Mouse (Mus musculus) forebrain, embryonic 12.5 days (tissue): ENCODE measurements around the gene Gpr18. TPM values are rescaled to one million over a fixed set of nuclear protein-coding genes. Genes with fewer than 3 reads are reported as not detected.

Experiments
- ATAC-seq: fragments of 200-750 bp; cut with Nextera tagmentation; 2 replicates; pipeline ENCODE4 v1.8.0; 2017; ENCODE audit warnings: moderate TSS enrichment; ENCODE audit not compliant: low FRiP score
- H3K27ac ChIP-seq: fragments of 300-500 bp; sonication (generic); 2 replicates; pipeline ENCODE4 v1.5.1; 2016; ENCODE audit warnings: mild to moderate bottlenecking
- H3K27me3 ChIP-seq: fragments of 300-500 bp; sonication (generic); 2 replicates; pipeline ENCODE4 v1.6.1; 2016; ENCODE audit warnings: mild to moderate bottlenecking
- H3K36me3 ChIP-seq: fragments of 300-500 bp; sonication (generic); replicated peaks from 2 replicates; pipeline ENCODE4 v1.6.1; 2016; ENCODE audit warnings: mild to moderate bottlenecking
- H3K4me1 ChIP-seq: fragments of 300-500 bp; sonication (generic); 2 replicates; pipeline ENCODE4 v1.6.1; 2016
- H3K4me2 ChIP-seq: fragments of 300-500 bp; sonication (generic); 2 replicates; pipeline ENCODE4 v1.6.1; 2016; ENCODE audit warnings: mild to moderate bottlenecking, moderate library complexity
- H3K4me3 ChIP-seq: fragments of 300-500 bp; sonication (generic); replicated peaks from 2 replicates; pipeline ENCODE4 v1.5.1; 2016; ENCODE audit warnings: mild to moderate bottlenecking
- H3K9ac ChIP-seq: fragments of 300-500 bp; sonication (generic); 2 replicates; pipeline ENCODE4 v1.6.1; 2016; ENCODE audit warnings: mild to moderate bottlenecking
- H3K9me3 ChIP-seq: fragments of 300-500 bp; sonication (generic); 2 replicates; pipeline ENCODE4 v1.6.1; 2016
- WGBS: fragments of 180-500 bp; shearing (Covaris S2); methylation state at CpG from one replicate; pipeline ENCODE4 v1.1.7; 2016; 5-methylcytosine and 5-hydroxymethylcytosine counted together
- polyA plus RNA-seq: library from polyadenylated mRNA; unstranded; fragments of >200 nt; fragmentation: Nextera tagmentation; extraction: Ambion mirVana; gene quantifications from 2 replicates; pipeline ENCODE4 v1.2.1, GENCODE M21; 2016

Gpr18 gene
- polyA plus RNA-seq, 1 experiment from 2014 or later, result 0.20 TPM

- 93% methylated on average over 3 of the region's 3 CpGs for WGBS
- H3K4me2 ChIP-seq, result no peak overlapping the region
- ATAC-seq, result no peak
These were observed 42.6 kb upstream of the Gpr18 start for GRCm38 (mm10) chr14:121958041-121958750.

GRCm38 (mm10) chr14:121957176-121957871 lies 41.7 kb upstream of the Gpr18 start:
- no peak overlapping the region for H3K4me2 ChIP-seq
- no peak overlapping the region for H3K27ac ChIP-seq
- H3K27me3 ChIP-seq, result no peaks in the 10 kb centered on the region
- H3K4me1 ChIP-seq, result no peaks in the 10 kb centered on the region
- ATAC-seq, result no peak
- WGBS, result 96% methylated on average over 10 of the region's 10 CpGs
- H3K9me3 ChIP-seq, result no peaks in the 10 kb centered on the region
- no peak overlapping the region for H3K4me3 ChIP-seq
- H3K36me3 ChIP-seq, result no peaks in the 10 kb centered on the region; the same call in 1 of the 2 replicates
- no peak overlapping the region for H3K9ac ChIP-seq

More at GRCm38 (mm10) chr14:121958041-121958750, 42.6 kb upstream of the Gpr18 start:
- H3K27ac ChIP-seq, result no peak overlapping the region
- H3K9ac ChIP-seq, result no peak overlapping the region
- no peaks in the 10 kb centered on the region; the same call in 1 of the 2 replicates for H3K36me3 ChIP-seq
- no peak overlapping the region for H3K4me3 ChIP-seq
- no peaks in the 10 kb centered on the region for H3K9me3 ChIP-seq
- no peaks in the 10 kb centered on the region for H3K4me1 ChIP-seq
- no peaks in the 10 kb centered on the region for H3K27me3 ChIP-seq

GRCm38 (mm10) chr14:121956291-121956690 lies 40.7 kb upstream of the Gpr18 start:
- WGBS, result 89% methylated on average over 5 of the region's 5 CpGs
- no peak overlapping the region for H3K4me3 ChIP-seq
- no peak overlapping the region for H3K4me2 ChIP-seq
- H3K4me1 ChIP-seq, result no peaks in the 10 kb centered on the region
- no peaks in the 10 kb centered on the region for H3K27me3 ChIP-seq
- H3K9ac ChIP-seq, result no peak overlapping the region
- H3K27ac ChIP-seq, result no peak overlapping the region
- H3K36me3 ChIP-seq, result no peaks in the 10 kb centered on the region; the same call in 1 of the 2 replicates
- ATAC-seq, result no peak
- H3K9me3 ChIP-seq, result no peaks in the 10 kb centered on the region

GRCm38 (mm10) chr14:121955176-121955795 lies 39.7 kb upstream of the Gpr18 start:
- no peaks in the 10 kb centered on the region for H3K4me1 ChIP-seq
- no peaks in the 10 kb centered on the region; the same call in 1 of the 2 replicates for H3K36me3 ChIP-seq
- no peak overlapping the region for H3K4me3 ChIP-seq
- no peak overlapping the region for H3K9ac ChIP-seq
- no peaks in the 10 kb centered on the region for H3K27me3 ChIP-seq
- H3K9me3 ChIP-seq, result no peaks in the 10 kb centered on the region
- ATAC-seq, result no peak
- WGBS, result 91% methylated on average over 5 of the region's 5 CpGs
- no peak overlapping the region for H3K27ac ChIP-seq
- no peak overlapping the region for H3K4me2 ChIP-seq

DNA sequence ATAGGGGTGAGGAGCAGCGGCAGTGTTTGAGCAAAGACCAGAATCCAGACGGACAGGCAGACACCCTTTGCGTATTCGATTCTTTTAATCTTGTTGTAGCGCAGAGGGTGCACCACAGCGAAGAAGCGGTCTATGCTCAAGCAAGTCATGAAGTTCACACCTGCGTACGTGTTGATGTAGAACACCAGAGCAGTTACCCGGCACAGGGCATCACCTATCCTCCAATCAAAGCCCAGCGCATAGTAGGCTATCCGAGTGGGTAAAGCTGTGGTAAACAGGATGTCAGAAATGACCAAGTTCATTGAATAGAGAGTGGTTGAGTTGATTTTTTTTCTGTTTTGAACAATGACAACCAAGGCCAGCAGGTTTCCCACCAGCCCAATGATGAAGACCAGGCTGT lies 39.0 kb upstream of the Gpr18 start:
- 96% methylated on average over 12 of the region's 12 CpGs for WGBS
- no peak overlapping the region for H3K9ac ChIP-seq
- H3K9me3 ChIP-seq, result no peaks in the 10 kb centered on the region
- no peak for ATAC-seq
- H3K36me3 ChIP-seq, result no peaks in the 10 kb centered on the region; the same call in 1 of the 2 replicates
- no peaks in the 10 kb centered on the region for H3K4me1 ChIP-seq
- no peak overlapping the region for H3K4me2 ChIP-seq
- no peak overlapping the region for H3K4me3 ChIP-seq
- H3K27ac ChIP-seq, result no peak overlapping the region
- no peaks in the 10 kb centered on the region for H3K27me3 ChIP-seq

DNA sequence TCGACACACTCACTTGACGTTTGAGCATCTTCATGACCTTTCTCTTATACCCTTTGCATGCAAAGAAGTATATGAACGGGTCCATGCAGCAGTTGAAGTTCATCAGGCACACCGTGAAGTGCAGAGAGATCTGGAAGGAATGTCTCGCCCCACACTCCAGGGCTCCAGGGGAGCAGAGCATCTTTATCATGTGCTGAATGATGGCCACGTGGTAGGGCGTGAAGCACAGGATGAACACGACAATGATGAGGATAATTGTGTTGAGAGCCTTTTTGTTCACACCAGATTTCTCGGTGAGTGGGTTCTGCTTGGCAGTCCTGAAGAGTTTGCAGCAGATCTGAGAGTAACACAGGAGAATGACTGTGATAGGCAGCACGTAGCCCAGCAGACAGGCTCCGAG lies 38.5 kb upstream of the Gpr18 start:
- no peak for ATAC-seq
- 94% methylated on average over 11 of the region's 11 CpGs for WGBS
- Histone ChIP-seq H3K27ac (no peak overlapping the region), H3K27me3 (no peaks in the 10 kb centered on the region), H3K4me1 (no peaks in the 10 kb centered on the region), H3K9ac (no peak overlapping the region), H3K4me2 (no peak overlapping the region), H3K4me3 (no peak overlapping the region), H3K36me3 (no peaks in the 10 kb centered on the region; the same call in 1 of the 2 replicates), H3K9me3 (no peaks in the 10 kb centered on the region)

GRCm38 (mm10) chr14:121952046-121952400 lies 36.4 kb upstream of the Gpr18 start:
- Histone ChIP-seq H3K27ac (no peak overlapping the region), H3K4me1 (no peaks in the 10 kb centered on the region), H3K4me3 (no peak overlapping the region), H3K9me3 (no peaks in the 10 kb centered on the region), H3K27me3 (no peaks in the 10 kb centered on the region), H3K4me2 (no peak overlapping the region), H3K9ac (no peak overlapping the region), H3K36me3 (no peaks in the 10 kb centered on the region; the same call in 1 of the 2 replicates)
- ATAC-seq, result no peak
- 95% methylated on average over 5 of the region's 5 CpGs for WGBS

GRCm38 (mm10) chr14:121951399-121952045 lies 35.9 kb upstream of the Gpr18 start:
- H3K4me2 ChIP-seq, result no peak overlapping the region
- H3K27me3 ChIP-seq, result no peaks in the 10 kb centered on the region
- ATAC-seq, result no peak
- no peak overlapping the region for H3K4me3 ChIP-seq
- no peaks in the 10 kb centered on the region; the same call in 1 of the 2 replicates for H3K36me3 ChIP-seq
- no peak overlapping the region for H3K27ac ChIP-seq
- peaks cover 2% of the 10 kb centered on the region; the same call in 1 of the 2 replicates for H3K4me1 ChIP-seq
- H3K9me3 ChIP-seq, result no peaks in the 10 kb centered on the region
- WGBS, result 87% methylated on average over 2 of the region's 2 CpGs
- H3K9ac ChIP-seq, result no peak overlapping the region

DNA sequence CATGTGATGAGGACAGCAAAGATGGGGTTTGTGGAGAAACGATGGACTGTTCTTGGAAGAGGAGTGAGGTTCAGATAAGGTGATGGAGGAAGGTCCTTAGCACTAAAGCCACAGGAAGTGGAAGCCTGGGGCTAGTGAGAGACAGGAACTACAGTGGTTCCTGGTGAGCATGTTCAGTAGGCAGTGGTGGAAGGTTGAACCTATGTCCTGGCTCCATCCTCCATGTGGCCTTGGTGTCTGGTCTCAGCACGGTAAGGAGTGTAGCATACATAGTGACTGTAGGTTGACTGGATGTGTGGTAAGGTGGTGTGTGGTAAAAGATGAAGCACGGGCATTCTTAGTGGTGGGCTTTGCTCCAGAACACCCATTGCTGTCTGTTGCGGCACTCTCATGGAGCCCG lies 34.3 kb upstream of the Gpr18 start:
- no peaks in the 10 kb centered on the region for H3K9me3 ChIP-seq
- no peak overlapping the region for H3K9ac ChIP-seq
- no peak overlapping the region for H3K4me3 ChIP-seq
- no peak overlapping the region for H3K27ac ChIP-seq
- no peak overlapping the region for H3K4me2 ChIP-seq
- peaks cover 2% of the 10 kb centered on the region; the same call in 1 of the 2 replicates for H3K4me1 ChIP-seq
- no peaks in the 10 kb centered on the region; the same call in 1 of the 2 replicates for H3K36me3 ChIP-seq
- WGBS, result 96% methylated on average over 5 of the region's 5 CpGs
- H3K27me3 ChIP-seq, result no peaks in the 10 kb centered on the region
- no peak for ATAC-seq

GRCm38 (mm10) chr14:121949436-121949835 lies 33.9 kb upstream of the Gpr18 start:
- no peak for ATAC-seq
- peaks cover 2% of the 10 kb centered on the region; the same call in 1 of the 2 replicates for H3K4me1 ChIP-seq
- H3K4me2 ChIP-seq, result no peak overlapping the region
- no peak overlapping the region for H3K9ac ChIP-seq
- WGBS, result 88% methylated on average over 3 of the region's 3 CpGs
- H3K9me3 ChIP-seq, result no peaks in the 10 kb centered on the region
- no peaks in the 10 kb centered on the region; the same call in 1 of the 2 replicates for H3K36me3 ChIP-seq
- H3K27ac ChIP-seq, result no peak overlapping the region
- no peaks in the 10 kb centered on the region for H3K27me3 ChIP-seq
- no peak overlapping the region for H3K4me3 ChIP-seq

- 88% methylated on average over 3 of the region's 3 CpGs for WGBS
- Histone ChIP-seq H3K4me1 (peaks cover 2% of the 10 kb centered on the region; the same call in 1 of the 2 replicates), H3K4me2 (no peak overlapping the region), H3K36me3 (no peaks in the 10 kb centered on the region), H3K27me3 (no peaks in the 10 kb centered on the region), H3K9ac (no peak overlapping the region), H3K4me3 (no peak overlapping the region), H3K9me3 (no peaks in the 10 kb centered on the region), H3K27ac (no peak overlapping the region)
- ATAC-seq, result no peak
These were observed 32.4 kb upstream of the Gpr18 start for GRCm38 (mm10) chr14:121947966-121948365.

DNA sequence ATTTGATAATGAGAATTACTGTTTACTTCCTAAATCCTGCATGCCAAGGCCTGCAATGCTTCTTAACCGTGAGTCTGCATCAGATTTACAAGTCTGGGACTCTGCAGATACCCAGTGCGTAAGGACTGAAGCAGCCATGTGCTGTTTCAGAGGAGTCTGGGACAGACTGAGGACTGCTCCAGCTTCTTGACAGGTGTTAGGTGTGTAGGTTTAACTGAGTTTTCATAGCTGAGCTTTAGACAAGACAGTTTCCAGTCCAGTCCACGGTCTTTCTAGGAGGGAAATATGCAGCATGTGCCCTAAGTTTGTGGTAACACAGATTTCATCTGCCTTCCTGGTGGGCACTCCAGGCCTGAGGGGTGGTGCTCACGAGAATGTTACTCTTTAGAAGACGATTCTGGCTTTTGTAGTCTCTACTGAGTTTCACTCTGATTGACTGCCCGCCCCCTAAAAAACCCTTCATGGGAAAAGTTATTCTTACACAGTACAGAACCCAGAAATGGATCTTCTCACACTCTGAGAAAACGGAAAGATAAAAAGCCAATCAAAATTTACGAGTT lies 31.7 kb upstream of the Gpr18 start:
- ATAC-seq, result no peak
- H3K36me3 ChIP-seq, result no peaks in the 10 kb centered on the region
- H3K4me1 ChIP-seq, result peaks cover 2% of the 10 kb centered on the region; the same call in 1 of the 2 replicates
- H3K9me3 ChIP-seq, result no peaks in the 10 kb centered on the region
- H3K27me3 ChIP-seq, result no peaks in the 10 kb centered on the region
- no peak overlapping the region for H3K9ac ChIP-seq
- WGBS, result 80% methylated on average over 8 of the region's 8 CpGs
- no peak overlapping the region for H3K4me3 ChIP-seq
- no peak overlapping the region for H3K27ac ChIP-seq
- H3K4me2 ChIP-seq, result no peak overlapping the region
